Mouse (Mus musculus) monocyte, adult 59 days (primary cell): ENCODE measurements around the gene Adprhl2. TPM values are rescaled to one million over a fixed set of nuclear protein-coding genes. Genes with fewer than 3 reads are reported as not detected.

ENCODE experiments used
- total RNA-seq, 2 experiments: library from RNA; stranded (reverse); gene quantifications; one replicate each; pipeline ENCODE4 v1.2.4; 2023

Adprhl2 gene
- total RNA-seq: 10 to 100 TPM; 17.9 to 23.4 TPM

GRCm38 (mm10) chr4:126321111-126321853, at the start of gene Adprhl2:
Gene Adprhl2, minus strand, starts transcription at chr4:126321703.

GRCm38 (mm10) chr4:126325281-126325861, 3.9 kb upstream of the Adprhl2 start, which contains the start of gene Tekt2:
Gene Tekt2, minus strand, starts transcription at chr4:126325688.

DNA sequence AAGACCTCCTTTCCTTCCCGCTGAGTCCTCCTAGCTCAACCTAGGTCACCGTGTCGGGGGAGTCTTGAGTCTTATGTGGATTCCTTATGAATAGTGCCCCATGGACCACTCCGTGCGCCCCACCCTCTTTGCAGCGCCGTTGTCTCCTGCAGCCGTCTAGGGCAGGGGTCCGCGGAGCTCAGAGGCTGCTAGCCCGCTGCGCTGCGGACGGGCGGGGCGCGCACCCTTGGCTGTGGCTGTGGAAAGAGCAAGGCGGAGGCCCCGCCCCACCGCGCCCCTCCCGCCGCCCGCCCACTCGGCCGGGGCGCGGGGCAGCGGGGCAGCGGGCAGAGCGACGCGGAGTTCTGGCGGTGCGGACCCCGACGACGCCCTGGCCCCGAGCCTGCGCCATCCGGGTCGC, 35.0 kb downstream of the Adprhl2 start, which contains the start of gene Col8a2:
Gene Col8a2, plus strand, starts transcription at position 302 of the 400 bp plus-strand sequence.

Other genes starting within 250 kb of the Adprhl2 start
- gene Lsm10, start 225.1 kb downstream of the Adprhl2 start, total RNA-seq: 10 to 100 TPM; 37.7 to 39.2 TPM
- 10 to 100 TPM; 80.8 to 97.1 TPM for gene Stk40, start 217.7 kb downstream of the Adprhl2 start, total RNA-seq
- 1 to 10 TPM; 9.4 to 9.9 TPM for gene Eva1b, start 174.0 kb downstream of the Adprhl2 start, total RNA-seq
- gene Sh3d21, start 158.2 kb downstream of the Adprhl2 start, total RNA-seq: 1 to 10 TPM; 1.2 to 1.4 TPM
- gene Thrap3, start 118.9 kb downstream of the Adprhl2 start, total RNA-seq: 100 to 1,000 TPM; 385 to 395 TPM
- gene Map7d1, start 65.4 kb downstream of the Adprhl2 start, total RNA-seq: 100 to 1,000 TPM; 219 to 279 TPM
- 10 to 100 TPM; 40.8 to 44.2 TPM for gene Trappc3, start 59.4 kb downstream of the Adprhl2 start, total RNA-seq
- gene Col8a2, start 34.9 kb downstream of the Adprhl2 start, total RNA-seq: not detected
- not detected for gene Tekt2, start 4.0 kb upstream of the Adprhl2 start, total RNA-seq
- 10 to 100 TPM; 20.6 to 24.5 TPM for gene Ago3, start 107.9 kb upstream of the Adprhl2 start, total RNA-seq
- gene Ago1, start 146.9 kb upstream of the Adprhl2 start, total RNA-seq: 10 to 100 TPM; 24.4 to 27.8 TPM
- gene Ago4, start 211.8 kb upstream of the Adprhl2 start, total RNA-seq: 10 to 100 TPM; 11.2 to 12.8 TPM
- gene Clspn, start 235.2 kb upstream of the Adprhl2 start, total RNA-seq: 1 to 10 TPM; 2.0 to 7.0 TPM